In genomic region chr12:55015428-55015827, GRCm38 (mm10) we compare ENCODE assay signal across 30 mouse cellular contexts. TPM values are rescaled to one million over a fixed set of nuclear protein-coding genes. Genes with fewer than 3 reads are reported as not detected.
DNase-seq lines count a peak whose midpoint lies in the region; TF ChIP-seq lines count a peak whose summit lies in the region.
"Had no signal": no experiment of that assay in that cellular context is flagged by ENCODE, and none has a peak within 500 bp of the region (broad histone marks: within the 10 kb centered on the region; RNA-seq: fewer than 3 reads in every experiment).

No protein-coding gene starts in this region.

- H3K27me3 ChIP-seq in embryonic facial prominence, embryonic 10.5 days (replicated peaks; ENCODE audit: low read depth, poor library complexity, severe bottlenecking): no peaks in the 10 kb centered on the region
- H3K27me3 ChIP-seq in kidney, adult 2 months (replicated peaks; ENCODE audit: control insufficient read depth, insufficient read depth, low read length): no peaks in the 10 kb centered on the region
- H3K27me3 ChIP-seq: midbrain, embryonic 12.5 days had no signal

- TF ChIP-seq POLR2A in kidney, adult 2 months (IDR thresholded peaks at IDR 0.05; ENCODE audit: low read depth, low read length): no peak

- intact Hi-C loops in left cerebral cortex, postnatal 10 days (cut with DNase I): no loop called here

- peaks cover 10% of the 10 kb centered on the region for H3K4me1 ChIP-seq in embryonic facial prominence, embryonic 10.5 days
- H3K4me1 ChIP-seq in kidney, adult 2 months (ENCODE audit: control insufficient read depth, insufficient read depth, low read length): no peaks in the 10 kb centered on the region
- H3K4me1 ChIP-seq: heart, embryonic 10.5 days had no signal

- TF ChIP-seq CTCF in kidney, adult 2 months (conservative IDR thresholded peaks at IDR 0.05; ENCODE audit: insufficient read depth, insufficient read length, low read depth, low read length): no peak

- H3K4me3 ChIP-seq in embryonic facial prominence, embryonic 10.5 days: no peak overlapping the region
- no peak overlapping the region for H3K4me3 ChIP-seq in kidney, adult 2 months (ENCODE audit: insufficient read depth, low read depth, low read length)
- H3K4me3 ChIP-seq: heart, embryonic 10.5 days; midbrain, embryonic 12.5 days had no signal

- no peak overlapping the region for H3K27ac ChIP-seq in embryonic facial prominence, embryonic 10.5 days (replicated peaks)
- no peak overlapping the region for H3K27ac ChIP-seq in kidney, adult 2 months (ENCODE audit: insufficient read depth, low read depth, low read length)
- H3K27ac ChIP-seq: heart, embryonic 10.5 days; hindbrain, embryonic 14.5 days; liver, embryonic 14.5 days; midbrain, embryonic 12.5 days had no signal

- DNase-seq in CD4-positive helper T cell, adult 2 months (ENCODE audit: low read depth, low spot score): peak; percentile 46
- DNase-seq in embryonic facial prominence, embryonic 10.5 days (ENCODE audit: low spot score): peak; percentile 29
- peak; percentile 46 for DNase-seq in naive thymus-derived CD4-positive, alpha-beta T cell, adult 2 months (ENCODE audit: low read depth)
- DNase-seq in thymus, postnatal 25 days: peak; percentile 70
- no peak for DNase-seq in kidney, adult 2 months
- DNase-seq in left cerebral cortex, postnatal 10 days (ENCODE audit: extremely low spot score in 1 of 2, low spot score in 2 of 2): no peak
- DNase-seq in gastrocnemius, postnatal 10 days: no peak
- DNase-seq: adrenal gland, adult 2 months; cerebellum, adult 18-20 months; cerebellum, postnatal 25 days; heart, postnatal 4 days; kidney, adult 8-10 months; kidney, postnatal 10 days; lung, embryonic 14.5 days; right cerebral cortex, postnatal 14 days had no signal

- H3K9me3 ChIP-seq in embryonic facial prominence, embryonic 10.5 days: no peaks in the 10 kb centered on the region
- H3K9me3 ChIP-seq: heart, embryonic 10.5 days; midbrain, embryonic 12.5 days had no signal

- WGBS in embryonic facial prominence, embryonic 10.5 days: 69% methylated on average over 5 of the region's 5 CpGs
- WGBS in kidney, adult 2 months: 90% methylated on average over 5 of the region's 5 CpGs

- no peaks in the 10 kb centered on the region for H3K36me3 ChIP-seq in embryonic facial prominence, embryonic 10.5 days (replicated peaks)
- no peaks in the 10 kb centered on the region for H3K36me3 ChIP-seq in kidney, adult 2 months (ENCODE audit: control insufficient read depth, insufficient read depth, low read length)
- H3K36me3 ChIP-seq: heart, embryonic 10.5 days; midbrain, embryonic 12.5 days had no signal

RNA-seq across cellular contexts. Expression of gene Baz1a, which starts 1.3 kb away (rescaled TPM):
- 34.5 and 38.0 TPM in 2 replicates for polyA plus RNA-seq in embryonic facial prominence, embryonic 10.5 days (2016; fragmentation: Nextera tagmentation; extraction: Ambion mirVana)
- 2.6 and 3.8 TPM in 2 replicates for polyA plus RNA-seq in kidney, adult 2 months (2012; rRNA removed)
- total RNA-seq in left cerebral cortex, postnatal 10 days (2021): 1 to 10 TPM; 2.3 to 2.9 TPM
- total RNA-seq in gastrocnemius, postnatal 10 days (2021): 1 to 10 TPM; 5.8 to 9.0 TPM

RNA-seq across cellular contexts. Expression of gene Gm20403, which starts 29.1 kb away (rescaled TPM):
- not detected in 2 replicates for polyA plus RNA-seq in embryonic facial prominence, embryonic 10.5 days (2016; fragmentation: Nextera tagmentation; extraction: Ambion mirVana)
- polyA plus RNA-seq in kidney, adult 2 months (2012; rRNA removed): not detected in 2 replicates
- total RNA-seq in left cerebral cortex, postnatal 10 days (2021): not detected
- total RNA-seq in gastrocnemius, postnatal 10 days (2021): not detected
- total RNA-seq: adrenal gland, adult 2 months; gastrocnemius, adult 18-20 months; gastrocnemius, postnatal 4 days; heart, postnatal 4 days; layer of hippocampus, postnatal 10 days; left cerebral cortex, postnatal 14 days; megakaryocyte, adult 5-6 weeks had no signal
- polyA plus RNA-seq: adrenal gland, adult 2 months; forebrain, embryonic 11.5 days; heart, embryonic 10.5 days; heart, embryonic 16.5 days; hindbrain, embryonic 14.5 days; intestine, embryonic 14.5 days; limb, embryonic 14.5 days; liver, embryonic 14.5 days; lung, embryonic 14.5 days; midbrain, embryonic 12.5 days; neural tube, embryonic 11.5 days; testis, adult 2 months had no signal

Comparison
In these comparisons a context has a peak if more than half of its experiments do, and no peak if none do; other contexts are left out.
1. DNase-seq: peak in CD4-positive helper T cell, adult 2 months (single experiment), embryonic facial prominence, embryonic 10.5 days (single experiment), naive thymus-derived CD4-positive, alpha-beta T cell, adult 2 months (single experiment) and thymus, postnatal 25 days (single experiment); none in kidney, adult 2 months (single experiment), left cerebral cortex, postnatal 10 days (0 of 2) and gastrocnemius, postnatal 10 days (single experiment).